Comparison of ENCODE assay signal across 11 mouse cellular contexts in the genomic region with DNA sequence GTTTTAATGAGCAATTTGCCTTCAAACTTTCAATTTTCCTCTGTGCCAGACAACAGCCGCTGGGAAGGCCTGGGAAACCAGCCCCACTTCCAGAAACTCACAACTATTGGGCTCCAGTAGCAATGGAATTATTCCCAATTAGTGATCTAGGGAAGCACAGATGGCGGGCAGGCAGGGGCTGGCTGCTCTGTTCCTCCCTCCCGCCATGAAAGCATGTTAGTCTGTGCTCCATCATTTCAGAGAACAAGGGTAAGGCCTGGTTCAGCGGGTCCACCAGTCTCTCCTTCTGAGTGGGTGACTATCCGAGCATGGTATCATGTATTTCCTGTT.
DNase-seq lines count a peak whose midpoint lies in the region; ATAC-seq lines count a peak whose summit lies in the region.
"Had no signal": no experiment of that assay in that cellular context is flagged by ENCODE, and none has a peak within 500 bp of the region (broad histone marks: within the 10 kb centered on the region; RNA-seq: fewer than 3 reads in every experiment).

No protein-coding gene starts in this region.

- 65% methylated on average over 5 of the region's 5 CpGs for WGBS in heart, embryonic 11.5 days (ENCODE audit: insufficient replicate concordance)
- WGBS in intestine, embryonic 15.5 days, result 62% methylated on average over 5 of the region's 5 CpGs

- no peak overlapping the region for H3K4me2 ChIP-seq in heart, embryonic 11.5 days
- no peak overlapping the region for H3K4me2 ChIP-seq in intestine, embryonic 15.5 days (replicated peaks)
- H3K4me2 ChIP-seq: limb, embryonic 15.5 days had no signal

- no peaks in the 10 kb centered on the region for H3K36me3 ChIP-seq in heart, embryonic 11.5 days (ENCODE audit: control insufficient read depth, insufficient read depth, low read length)
- no peaks in the 10 kb centered on the region for H3K36me3 ChIP-seq in intestine, embryonic 15.5 days
- H3K36me3 ChIP-seq: limb, embryonic 15.5 days had no signal

- H3K27ac ChIP-seq in heart, embryonic 11.5 days (ENCODE audit: low read depth, low read length), result no peak overlapping the region
- H3K27ac ChIP-seq in intestine, embryonic 15.5 days, result no peak overlapping the region
- H3K27ac ChIP-seq: gastrocnemius, adult 2 months; limb, embryonic 15.5 days had no signal

- H3K4me3 ChIP-seq in heart, embryonic 11.5 days (ENCODE audit: low read depth, low read length), result no peak overlapping the region
- no peak overlapping the region for H3K4me3 ChIP-seq in intestine, embryonic 15.5 days (replicated peaks)
- H3K4me3 ChIP-seq: limb, embryonic 15.5 days had no signal

- DNase-seq in heart, adult 11 months, result peak; percentile 87
- DNase-seq in right cerebral cortex, postnatal 10 days (ENCODE audit: low spot score in 2 of 2), result peak; percentile 39 to 46
- DNase-seq in right cerebral cortex, adult 2 months (ENCODE audit: low spot score in 2 of 2), result no peak
- peak; percentile 4 for DNase-seq in heart, postnatal 4 days
- DNase-seq in kidney, postnatal 4 days, result no peak

- H3K9ac ChIP-seq in heart, embryonic 11.5 days (ENCODE audit: low read depth, low read length), result no peak overlapping the region
- no peak overlapping the region for H3K9ac ChIP-seq in intestine, embryonic 15.5 days
- H3K9ac ChIP-seq: limb, embryonic 15.5 days had no signal

- no peaks in the 10 kb centered on the region for H3K4me1 ChIP-seq in heart, embryonic 11.5 days (ENCODE audit: control insufficient read depth, insufficient read depth, low read length)
- H3K4me1 ChIP-seq in intestine, embryonic 15.5 days (replicated peaks), result 0 out of 2 replicates have a peak, but pooled peaks cover 4% of the 10 kb centered on the region

- H3K27me3 ChIP-seq in heart, embryonic 11.5 days (ENCODE audit: control insufficient read depth, insufficient read depth, low read length), result no peaks in the 10 kb centered on the region
- H3K27me3 ChIP-seq in intestine, embryonic 15.5 days (replicated peaks), result no peaks in the 10 kb centered on the region
- H3K27me3 ChIP-seq: limb, embryonic 15.5 days; Patski had no signal

- H3K9me3 ChIP-seq in heart, embryonic 11.5 days (replicated peaks; ENCODE audit: control insufficient read depth, low read length), result no peaks in the 10 kb centered on the region
- H3K9me3 ChIP-seq in intestine, embryonic 15.5 days, result no peaks in the 10 kb centered on the region
- H3K9me3 ChIP-seq: limb, embryonic 15.5 days had no signal

- ATAC-seq in heart, embryonic 11.5 days (replicated peaks; ENCODE audit: insufficient number of reproducible peaks, low FRiP score, low TSS enrichment), result no peak
- ATAC-seq in frontal cortex, adult (ENCODE audit: low TSS enrichment), result no peak
- no peak for ATAC-seq in intestine, embryonic 15.5 days
- ATAC-seq: Patski had no signal

Comparison
In these comparisons a context has a peak if more than half of its experiments do, and no peak if none do; other contexts are left out.
1. DNase-seq: peak in heart, adult 11 months (single experiment), right cerebral cortex, postnatal 10 days (2 of 2) and heart, postnatal 4 days (single experiment); none in right cerebral cortex, adult 2 months (0 of 2) and kidney, postnatal 4 days (0 of 2).